Mouse (Mus musculus): ENCODE measurements at regions not wholly inside any gene's neighbourhood (a gene's known extent, or its start where the extent isn't known, plus 50 kb on each side); places are given as distances from the start of the nearest gene placed in this dataset.

DNA sequence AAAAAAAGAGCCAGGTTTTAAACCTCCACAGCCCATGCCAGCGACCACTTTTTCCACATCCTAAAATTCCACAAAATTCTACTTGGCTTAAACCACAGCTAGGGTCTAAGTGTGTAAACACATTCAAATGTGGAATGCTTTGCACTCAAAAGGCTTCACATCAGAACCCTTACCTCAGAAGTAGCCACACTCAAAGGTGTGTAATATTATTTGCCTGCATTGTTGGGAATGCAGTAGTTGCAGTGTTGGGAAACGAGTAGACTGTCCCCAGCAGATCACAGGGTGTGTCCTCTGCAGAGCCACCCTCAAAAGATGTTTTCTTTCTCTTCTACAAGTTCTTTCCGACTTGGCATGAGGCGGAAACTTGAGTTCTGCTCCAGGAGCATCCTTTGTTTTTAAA is 488.2 kb downstream of the Klf12 start:
- TF ChIP-seq CTCF (IDR thresholded peaks at IDR 0.05; ENCODE audit: insufficient read depth, low read length) (no peak), POLR2A (IDR thresholded peaks at IDR 0.05; ENCODE audit: borderline replicate concordance, extremely low read depth, low read depth, low read length) (no peak)

Measured in lung, adult 2 months (tissue).